Mouse (Mus musculus): ENCODE measurements at regions not wholly inside any gene's neighbourhood (a gene's known extent, or its start where the extent isn't known, plus 50 kb on each side); places are given as distances from the start of the nearest gene placed in this dataset.

GRCm38 (mm10) chr16:75663871-75664270 is 71.2 kb downstream of the Rbm11 start:
- DNase-seq: no peak

- no peak for DNase-seq
Measured at GRCm38 (mm10) chr16:75667589-75667988, 74.9 kb downstream of the Rbm11 start.

GRCm38 (mm10) chr16:75672112-75672511 is 79.5 kb downstream of the Rbm11 start:
- DNase-seq: no peak

GRCm38 (mm10) chr16:75675871-75676270 is 83.2 kb downstream of the Rbm11 start:
- peak in 1 of 2 experiments; percentile 11 for DNase-seq

- DNase-seq: no peak
Measured at GRCm38 (mm10) chr16:75677180-75677579, 84.5 kb downstream of the Rbm11 start.

Measured in lung, adult 18-20 months (tissue).